Mouse (Mus musculus): ENCODE results near the gene Mtx1. TPM values are rescaled to one million over a fixed set of nuclear protein-coding genes. Genes with fewer than 3 reads are reported as not detected.
A peak's percentile ranks its signal among the peaks of the same experiment; 100 is the strongest.

Mtx1 gene
- polyA plus RNA-seq (2015; fragmentation: Nextera tagmentation; extraction: Ambion mirVana), result 129 and 133 TPM in 2 replicates

GRCm38 (mm10) chr3:89226900-89227299, at the start of gene Mtx1:
Gene Mtx1 (minus strand): TSS chr3:89227088.
- DNase-seq (ENCODE audit: low spot score), result no peak
- peak within 1 kb of the TSS; percentile 41; the same call in 1 of the 2 replicates for H3K9ac ChIP-seq (ENCODE audit: low read length)
- H3K27me3 ChIP-seq (ENCODE audit: control insufficient read depth, insufficient read depth, low read length), result no peaks in the 10 kb centered on the region
- no peaks in the 10 kb centered on the region for H3K9me3 ChIP-seq (ENCODE audit: control insufficient read depth, low read length)
- peaks cover 3% of the 10 kb centered on the region; the same call in 1 of the 2 replicates for H3K4me1 ChIP-seq (replicated peaks; ENCODE audit: control insufficient read depth, insufficient read depth)
- H3K27ac ChIP-seq (replicated peaks), result peak within 1 kb of the TSS; percentile 77
- TF ChIP-seq EP300 (optimal IDR thresholded peaks at IDR 0.05), result no peak
- no peak for TF ChIP-seq CTCF (IDR thresholded peaks at IDR 0.05; ENCODE audit: low read depth)
- H3K4me3 ChIP-seq (ENCODE audit: low read depth, low read length), result peak within 1 kb of the TSS; percentile 38
- peak within 1 kb of the TSS; percentile 61 for H3K4me2 ChIP-seq (replicated peaks; ENCODE audit: low read depth)
- 10% methylated on average over 20 of the region's 21 CpGs for WGBS
- peaks cover 4% of the 10 kb centered on the region; the same call in 1 of the 2 replicates for H3K36me3 ChIP-seq (ENCODE audit: control insufficient read depth, insufficient read depth, low read length)
- ATAC-seq (ENCODE audit: low FRiP score, low TSS enrichment), result no peak

- Histone ChIP-seq H3K9me3 (ENCODE audit: control insufficient read depth, low read length) (no peaks in the 10 kb centered on the region), H3K27ac (replicated peaks) (no peak overlapping the region), H3K27me3 (ENCODE audit: control insufficient read depth, insufficient read depth, low read length) (no peaks in the 10 kb centered on the region), H3K4me1 (replicated peaks; ENCODE audit: control insufficient read depth, insufficient read depth) (peaks cover 9% of the 10 kb centered on the region; the same call in 1 of the 2 replicates), H3K9ac (ENCODE audit: low read length) (no peak overlapping the region), H3K4me3 (ENCODE audit: low read depth, low read length) (no peak overlapping the region), H3K36me3 (ENCODE audit: control insufficient read depth, insufficient read depth, low read length) (peaks cover 9% of the 10 kb centered on the region), H3K4me2 (replicated peaks; ENCODE audit: low read depth) (peak overlapping the region; percentile 91)
- ATAC-seq (ENCODE audit: low FRiP score, low TSS enrichment), result no peak
- DNase-seq (ENCODE audit: low spot score), result no peak
- no peak for TF ChIP-seq CTCF (IDR thresholded peaks at IDR 0.05; ENCODE audit: low read depth)
- TF ChIP-seq EP300 (optimal IDR thresholded peaks at IDR 0.05), result no peak
- 91% methylated on average over 13 of the region's 13 CpGs for WGBS
These were observed 49.2 kb upstream of the Mtx1 start for GRCm38 (mm10) chr3:89276061-89276460.

- DNase-seq (ENCODE audit: low spot score), result peak; percentile 38
- ATAC-seq (ENCODE audit: low FRiP score, low TSS enrichment), result no peak
- peaks cover 12% of the 10 kb centered on the region for H3K4me1 ChIP-seq (replicated peaks; ENCODE audit: control insufficient read depth, insufficient read depth)
- H3K4me2 ChIP-seq (replicated peaks; ENCODE audit: low read depth), result no peak overlapping the region
- no peaks in the 10 kb centered on the region for H3K9me3 ChIP-seq (ENCODE audit: control insufficient read depth, low read length)
- WGBS, result 60% methylated on average over 6 of the region's 6 CpGs
- H3K36me3 ChIP-seq (ENCODE audit: control insufficient read depth, insufficient read depth, low read length), result peaks cover 9% of the 10 kb centered on the region
- H3K4me3 ChIP-seq (ENCODE audit: low read depth, low read length), result no peak overlapping the region
- H3K27me3 ChIP-seq (ENCODE audit: control insufficient read depth, insufficient read depth, low read length), result no peaks in the 10 kb centered on the region
- H3K9ac ChIP-seq (ENCODE audit: low read length), result no peak overlapping the region
- no peak for TF ChIP-seq EP300 (optimal IDR thresholded peaks at IDR 0.05)
- no peak for TF ChIP-seq CTCF (IDR thresholded peaks at IDR 0.05; ENCODE audit: low read depth)
- H3K27ac ChIP-seq (replicated peaks), result no peak overlapping the region
These were observed 44.9 kb upstream of the Mtx1 start for GRCm38 (mm10) chr3:89271760-89272159.

GRCm38 (mm10) chr3:89270891-89271290, 44.0 kb upstream of the Mtx1 start:
- DNase-seq (ENCODE audit: low spot score), result peak; percentile 56
- TF ChIP-seq CTCF (IDR thresholded peaks at IDR 0.05; ENCODE audit: low read depth) (no peak), EP300 (optimal IDR thresholded peaks at IDR 0.05) (no peak)
- peak overlapping the region; percentile 69 for H3K4me2 ChIP-seq (replicated peaks; ENCODE audit: low read depth)
- H3K4me3 ChIP-seq (ENCODE audit: low read depth, low read length), result no peak overlapping the region
- ATAC-seq (ENCODE audit: low FRiP score, low TSS enrichment), result peak; percentile 18; the same call in 1 of the 2 replicates
- peaks cover 9% of the 10 kb centered on the region for H3K36me3 ChIP-seq (ENCODE audit: control insufficient read depth, insufficient read depth, low read length)
- H3K9me3 ChIP-seq (ENCODE audit: control insufficient read depth, low read length), result no peaks in the 10 kb centered on the region
- no peaks in the 10 kb centered on the region for H3K27me3 ChIP-seq (ENCODE audit: control insufficient read depth, insufficient read depth, low read length)
- peak overlapping the region; percentile 82 for H3K27ac ChIP-seq (replicated peaks)
- peaks cover 12% of the 10 kb centered on the region for H3K4me1 ChIP-seq (replicated peaks; ENCODE audit: control insufficient read depth, insufficient read depth)
- WGBS, result 45% methylated on average over 6 of the region's 6 CpGs
- H3K9ac ChIP-seq (ENCODE audit: low read length), result peak overlapping the region; percentile 63; the same call in 1 of the 2 replicates

- no peaks in the 10 kb centered on the region for H3K9me3 ChIP-seq (ENCODE audit: control insufficient read depth, low read length)
- TF ChIP-seq CTCF (IDR thresholded peaks at IDR 0.05; ENCODE audit: low read depth) (peak; percentile 77), EP300 (optimal IDR thresholded peaks at IDR 0.05) (no peak)
- H3K27ac ChIP-seq (replicated peaks), result peak within 1 kb of the TSS; percentile 82
- peak within 1 kb of the TSS; percentile 63 for H3K9ac ChIP-seq (ENCODE audit: low read length)
- peak within 1 kb of the TSS; percentile 51 for H3K4me3 ChIP-seq (ENCODE audit: low read depth, low read length)
- no peaks in the 10 kb centered on the region for H3K27me3 ChIP-seq (ENCODE audit: control insufficient read depth, insufficient read depth, low read length)
- H3K4me2 ChIP-seq (replicated peaks; ENCODE audit: low read depth), result peak within 1 kb of the TSS; percentile 69
- 1% methylated on average over 39 of the region's 39 CpGs for WGBS
- peaks cover 12% of the 10 kb centered on the region for H3K4me1 ChIP-seq (replicated peaks; ENCODE audit: control insufficient read depth, insufficient read depth)
- ATAC-seq (ENCODE audit: low FRiP score, low TSS enrichment) (peak; percentile 43), DNase-seq (ENCODE audit: low spot score) (peak; percentile 88)
- H3K36me3 ChIP-seq (ENCODE audit: control insufficient read depth, insufficient read depth, low read length), result peaks cover 9% of the 10 kb centered on the region
These were observed 43.3 kb upstream of the Mtx1 start, which contains the start of gene Slc50a1 for GRCm38 (mm10) chr3:89270051-89270755. Gene Slc50a1 (minus strand): TSS chr3:89270570.

GRCm38 (mm10) chr3:89268916-89269315, 42.0 kb upstream of the Mtx1 start:
- peak overlapping the region; percentile 69; the same call in 1 of the 2 replicates for H3K4me2 ChIP-seq (replicated peaks; ENCODE audit: low read depth)
- ATAC-seq (ENCODE audit: low FRiP score, low TSS enrichment), result no peak
- WGBS, result 76% methylated on average over 8 of the region's 8 CpGs

More at GRCm38 (mm10) chr3:89268916-89269315, 42.0 kb upstream of the Mtx1 start:
- TF ChIP-seq EP300 (optimal IDR thresholded peaks at IDR 0.05) (no peak), CTCF (IDR thresholded peaks at IDR 0.05; ENCODE audit: low read depth) (no peak)
- Histone ChIP-seq H3K27me3 (ENCODE audit: control insufficient read depth, insufficient read depth, low read length) (no peaks in the 10 kb centered on the region), H3K27ac (replicated peaks) (peak overlapping the region; percentile 82), H3K9ac (ENCODE audit: low read length) (no peak overlapping the region; the same call in 1 of the 2 replicates), H3K9me3 (ENCODE audit: control insufficient read depth, low read length) (no peaks in the 10 kb centered on the region), H3K4me3 (ENCODE audit: low read depth, low read length) (no peak overlapping the region), H3K4me1 (replicated peaks; ENCODE audit: control insufficient read depth, insufficient read depth) (peaks cover 12% of the 10 kb centered on the region), H3K36me3 (ENCODE audit: control insufficient read depth, insufficient read depth, low read length) (peaks cover 9% of the 10 kb centered on the region)
- DNase-seq (ENCODE audit: low spot score), result no peak

Measured in stomach, postnatal 0 days (tissue).